Mouse (Mus musculus): ENCODE data around the gene Cacna2d3.

Cacna2d3 gene

GRCm38 (mm10) chr14:29498546-29499290 lies 222.9 kb downstream of the Cacna2d3 start:
- intact Hi-C loops (cut with DNase I): no loop called here

GRCm38 (mm10) chr14:29496552-29496951 lies 225.1 kb downstream of the Cacna2d3 start:
- intact Hi-C loops (cut with DNase I): no loop called here

- intact Hi-C loops (cut with DNase I): no loop called here
These were observed 229.9 kb downstream of the Cacna2d3 start for GRCm38 (mm10) chr14:29491786-29492185.

GRCm38 (mm10) chr14:29485416-29485815 lies 236.2 kb downstream of the Cacna2d3 start:
- intact Hi-C loops (cut with DNase I): no loop called here

GRCm38 (mm10) chr14:29478403-29478983 lies 243.2 kb downstream of the Cacna2d3 start:
- intact Hi-C loops (cut with DNase I): no loop called here

GRCm38 (mm10) chr14:29464277-29464676 lies 257.4 kb downstream of the Cacna2d3 start:
- intact Hi-C loops (cut with DNase I): no loop called here

- intact Hi-C loops (cut with DNase I): loop anchor here (10.0 kb wide), 3 partner anchors 354 to 1644 kb away; no protein-coding TSS in a partner anchor
These were observed 272.5 kb downstream of the Cacna2d3 start for GRCm38 (mm10) chr14:29449203-29449602.

GRCm38 (mm10) chr14:29443091-29444026 lies 278.3 kb downstream of the Cacna2d3 start:
- intact Hi-C loops (cut with DNase I): loop anchor here (2.0 to 10.0 kb wide), 4 partner anchors 349 to 1639 kb away; no protein-coding TSS in a partner anchor

- intact Hi-C loops (cut with DNase I): loop anchor here (2.0 to 10.0 kb wide), 4 partner anchors 348 to 1638 kb away; no protein-coding TSS in a partner anchor
These were observed 279.2 kb downstream of the Cacna2d3 start for GRCm38 (mm10) chr14:29442476-29442875.

GRCm38 (mm10) chr14:29438666-29439065 lies 283.0 kb downstream of the Cacna2d3 start:
- intact Hi-C loops (cut with DNase I): loop anchor here (10.0 kb wide), 1 partner anchor 164 kb away; no protein-coding TSS in a partner anchor

GRCm38 (mm10) chr14:29438251-29438650 lies 283.4 kb downstream of the Cacna2d3 start:
- intact Hi-C loops (cut with DNase I): loop anchor here (10.0 kb wide), 1 partner anchor 163 kb away; no protein-coding TSS in a partner anchor

GRCm38 (mm10) chr14:29435203-29435602 lies 286.5 kb downstream of the Cacna2d3 start:
- intact Hi-C loops (cut with DNase I): loop anchor here (10.0 kb wide), 1 partner anchor 160 kb away; no protein-coding TSS in a partner anchor

GRCm38 (mm10) chr14:29433716-29434115 lies 287.9 kb downstream of the Cacna2d3 start:
- intact Hi-C loops (cut with DNase I): loop anchor here (5.0 to 10.0 kb wide), 2 partner anchors 46 to 159 kb away; no protein-coding TSS in a partner anchor

- intact Hi-C loops (cut with DNase I): loop anchor here (5.0 to 10.0 kb wide), 2 partner anchors 46 to 158 kb away; no protein-coding TSS in a partner anchor
These were observed 288.5 kb downstream of the Cacna2d3 start for GRCm38 (mm10) chr14:29433076-29433714.

GRCm38 (mm10) chr14:29429788-29430187 lies 291.9 kb downstream of the Cacna2d3 start:
- intact Hi-C loops (cut with DNase I): loop anchor here (5.0 to 10.0 kb wide), 2 partner anchors 42 to 155 kb away; no protein-coding TSS in a partner anchor

- intact Hi-C loops (cut with DNase I): no loop called here
These were observed 296.0 kb downstream of the Cacna2d3 start for GRCm38 (mm10) chr14:29425666-29426065.

- intact Hi-C loops (cut with DNase I): no loop called here
These were observed 296.5 kb downstream of the Cacna2d3 start for GRCm38 (mm10) chr14:29425208-29425607.

- intact Hi-C loops (cut with DNase I): no loop called here
These were observed 315.8 kb downstream of the Cacna2d3 start for GRCm38 (mm10) chr14:29405878-29406165.

GRCm38 (mm10) chr14:29405125-29405877 lies 316.4 kb downstream of the Cacna2d3 start:
- intact Hi-C loops (cut with DNase I): no loop called here
